Mouse (Mus musculus) stomach, postnatal 0 days (tissue): ENCODE data around the gene Hpn. TPM values are rescaled to one million over a fixed set of nuclear protein-coding genes. Genes with fewer than 3 reads are reported as not detected.

Source experiments
- ATAC-seq: fragments of 200-750 bp; cut with Nextera tagmentation; 2 replicates; pipeline ENCODE4 v1.8.0; 2017; ENCODE audit not compliant: low FRiP score, low TSS enrichment
- DNase-seq: peaks from one replicate; pipeline ENCODE4 v3.0.0-alpha.2; 2016; ENCODE audit warnings: low spot score
- H3K27ac ChIP-seq: fragments of 300-500 bp; sonication (generic); replicated peaks from 2 replicates; pipeline ENCODE4 v1.5.1; 2014; ENCODE audit warnings: mild to moderate bottlenecking, control low read depth
- H3K27me3 ChIP-seq: fragments of 300-500 bp; sonication (generic); 2 replicates; pipeline ENCODE4 v1.6.1; 2014; ENCODE audit warnings: low read length; ENCODE audit not compliant: control insufficient read depth, insufficient read depth
- H3K36me3 ChIP-seq: fragments of 300-500 bp; sonication (generic); 2 replicates; pipeline ENCODE4 v1.6.1; 2014; ENCODE audit warnings: low read length, mixed read lengths; ENCODE audit not compliant: control insufficient read depth, insufficient read depth
- H3K4me1 ChIP-seq: fragments of 300-500 bp; sonication (generic); replicated peaks from 2 replicates; pipeline ENCODE4 v1.6.1; 2014; ENCODE audit warnings: antibody characterized with exemption; ENCODE audit not compliant: control insufficient read depth, insufficient read depth
- H3K4me2 ChIP-seq: fragments of 300-500 bp; sonication (generic); replicated peaks from 2 replicates; pipeline ENCODE4 v1.6.1; 2014; ENCODE audit warnings: low read depth, mild to moderate bottlenecking, control low read depth, moderate library complexity
- H3K4me3 ChIP-seq: fragments of 300-500 bp; sonication (generic); 2 replicates; pipeline ENCODE4 v1.5.1; 2014; ENCODE audit warnings: low read depth, low read length, control low read depth
- H3K9ac ChIP-seq: fragments of 300-500 bp; sonication (generic); 2 replicates; pipeline ENCODE4 v1.6.1; 2014; ENCODE audit warnings: mild to moderate bottlenecking, low read length, control low read depth, mixed read lengths
- H3K9me3 ChIP-seq: fragments of 300-500 bp; sonication (generic); 2 replicates; pipeline ENCODE4 v1.6.1; 2016; ENCODE audit warnings: low read length; ENCODE audit not compliant: control insufficient read depth
- CTCF ChIP-seq: IDR thresholded peaks from 2 replicates; pipeline ENCODE4 v1.5.1; 2016; ENCODE audit warnings: antibody characterized with exemption, low read depth, mild to moderate bottlenecking, moderate library complexity
- EP300 ChIP-seq: optimal IDR thresholded peaks from 2 replicates; pipeline ENCODE3; 2016; ENCODE audit warnings: antibody characterized with exemption
- WGBS: fragments of 180-500 bp; shearing (Covaris S2); extraction: QIAGEN DNeasy Blood & Tissue Kit; methylation state at CpG from one replicate; pipeline ENCODE4 v1.1.7; 2014; 5-methylcytosine and 5-hydroxymethylcytosine counted together
- polyA plus RNA-seq: library from polyadenylated mRNA; unstranded; fragments of >200 nt; fragmentation: Nextera tagmentation; extraction: Ambion mirVana; gene quantifications from 2 replicates; pipeline ENCODE4 v1.2.1, GENCODE M21; 2015

Hpn gene
- polyA plus RNA-seq, 1 experiment from 2014 or later: 17.9 TPM

DNA sequence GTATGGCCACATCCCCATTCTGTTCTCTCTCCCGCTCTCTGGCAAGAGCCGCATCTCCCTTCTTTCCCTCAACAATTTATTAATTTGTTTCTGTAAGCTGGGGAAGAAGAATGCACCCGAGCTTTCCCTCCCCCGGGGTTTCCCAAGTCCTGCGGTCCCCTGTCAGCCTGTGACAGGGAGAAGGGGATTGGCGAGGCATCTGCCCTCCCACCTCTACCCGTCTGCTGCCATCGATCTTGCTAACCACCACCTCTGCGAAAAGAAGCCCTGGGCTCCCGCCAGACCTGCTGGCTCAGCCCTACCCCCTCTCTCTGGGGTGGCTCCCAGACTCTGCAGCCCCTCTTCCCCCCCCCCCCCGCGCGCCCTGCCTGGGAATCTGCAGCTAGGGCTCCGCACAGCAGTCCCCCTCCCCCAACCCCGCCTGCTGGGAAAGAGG, 65.2 kb downstream of the Hpn start:
- 4% methylated on average over 14 of the region's 15 CpGs for WGBS
- H3K4me1 ChIP-seq: peaks cover 3% of the 10 kb centered on the region

GRCm38 (mm10) chr7:31049135-31049845, 65.8 kb downstream of the Hpn start:
- Histone ChIP-seq H3K27ac (no peak overlapping the region), H3K9ac (no peak overlapping the region), H3K4me2 (no peak overlapping the region; the same call in 1 of the 2 replicates), H3K4me3 (no peak overlapping the region), H3K27me3 (0 out of 2 replicates have a peak, but pooled peaks cover 3% of the 10 kb centered on the region), H3K9me3 (no peaks in the 10 kb centered on the region), H3K36me3 (no peaks in the 10 kb centered on the region), H3K4me1 (peaks cover 3% of the 10 kb centered on the region)
- 23% methylated on average over 5 of the region's 5 CpGs for WGBS
- TF ChIP-seq EP300 (no peak), CTCF (peak; percentile 19; the same call in 1 of the 2 replicates)
- DNase-seq (no peak), ATAC-seq (no peak)

More for the DNA sequence above, 65.2 kb downstream of the Hpn start:
- Histone ChIP-seq H3K36me3 (no peaks in the 10 kb centered on the region), H3K9me3 (no peaks in the 10 kb centered on the region), H3K27ac (no peak overlapping the region), H3K27me3 (0 out of 2 replicates have a peak, but pooled peaks cover 3% of the 10 kb centered on the region), H3K9ac (0 out of 2 replicates have a peak overlapping the region, but pooled peaks have one; percentile 4), H3K4me3 (peak overlapping the region; percentile 15; the same call in 1 of the 2 replicates), H3K4me2 (peak overlapping the region; percentile 35)
- TF ChIP-seq EP300 (no peak), CTCF (no peak)
- DNase-seq (no peak), ATAC-seq (no peak)

Other genes starting within 250 kb of the Hpn start
- gene Cd22, start 234.9 kb downstream of the Hpn start, polyA plus RNA-seq: 0.05 and 0.07 TPM in 2 replicates
- gene Mag, start 200.4 kb downstream of the Hpn start, polyA plus RNA-seq: 0.33 and 0.36 TPM in 2 replicates
- gene Hamp2, start 190.6 kb downstream of the Hpn start, polyA plus RNA-seq: 0.52 and 0.54 TPM in 2 replicates
- 0.45 and 1.6 TPM in 2 replicates for gene Hamp, start 171.3 kb downstream of the Hpn start, polyA plus RNA-seq
- 12.0 and 14.2 TPM in 2 replicates for gene Usf2, start 158.5 kb downstream of the Hpn start, polyA plus RNA-seq
- 101 and 111 TPM in 2 replicates for gene Lsr, start 141.8 kb downstream of the Hpn start, polyA plus RNA-seq
- gene Fam187b, start 141.5 kb downstream of the Hpn start, polyA plus RNA-seq: 5.3 and 5.7 TPM in 2 replicates
- gene Fxyd5, start 72.8 kb downstream of the Hpn start, polyA plus RNA-seq: 13.3 and 16.0 TPM in 2 replicates
- gene Fxyd7, start 63.8 kb downstream of the Hpn start, polyA plus RNA-seq: 19.9 and 20.3 TPM in 2 replicates
- 177 and 187 TPM in 2 replicates for gene Fxyd1, start 58.1 kb downstream of the Hpn start, polyA plus RNA-seq
- gene Lgi4, start 55.9 kb downstream of the Hpn start, polyA plus RNA-seq: 0.46 and 0.87 TPM in 2 replicates
- 1,122 and 1,152 TPM in 2 replicates for gene Fxyd3, start 38.6 kb downstream of the Hpn start, polyA plus RNA-seq
- 2.3 and 2.5 TPM in 2 replicates for gene Scn1b, start 11.7 kb upstream of the Hpn start, polyA plus RNA-seq
- gene Gramd1a, start 40.6 kb upstream of the Hpn start, polyA plus RNA-seq: 14.4 and 17.4 TPM in 2 replicates
- not detected in 2 replicates for gene Scgb2b2, start 175.2 kb upstream of the Hpn start, polyA plus RNA-seq
- gene Scgb1b2, start 176.5 kb upstream of the Hpn start, polyA plus RNA-seq: not detected in 2 replicates
- not detected in 2 replicates for gene Scgb2b3, start 246.8 kb upstream of the Hpn start, polyA plus RNA-seq